Mouse (Mus musculus) gastrocnemius, postnatal 4 days (tissue): ENCODE data around the gene Ccdc85a. TPM values are rescaled to one million over a fixed set of nuclear protein-coding genes. Genes with fewer than 3 reads are reported as not detected.

Source experiments
- DNase-seq, 2 experiments: peaks; one replicate each; pipeline ENCODE4 v3.0.0; 2021 to 2022; ENCODE audit warnings: low spot score in 2 of 2, mixed read lengths in 2 of 2
- long read RNA-seq, 2 experiments: library from polyadenylated mRNA; stranded (forward); transcript quantifications; one replicate each; pipeline ENCODE4 v2.0.0; 2021
- total RNA-seq, 2 experiments: library from RNA; stranded (reverse); gene quantifications; 2 replicates each; pipeline ENCODE4 v1.2.3; 2021

Ccdc85a gene
- total RNA-seq, result 1 to 10 TPM; 5.8 to 6.2 TPM
- long read RNA-seq, experiment 1, full-length matches to known transcripts, result 5 of 9 reads
- long read RNA-seq, experiment 1, partial matches to known transcripts, result 1 of 9 reads
- long read RNA-seq, experiment 1, other reads (novel, unspliced or antisense), result 3 of 9 reads
- long read RNA-seq, experiment 2, full-length matches to known transcripts, result 6 of 9 reads
- long read RNA-seq, experiment 2, partial matches to known transcripts, result 0 of 9 reads
- long read RNA-seq, experiment 2, other reads (novel, unspliced or antisense), result 3 of 9 reads

DNA sequence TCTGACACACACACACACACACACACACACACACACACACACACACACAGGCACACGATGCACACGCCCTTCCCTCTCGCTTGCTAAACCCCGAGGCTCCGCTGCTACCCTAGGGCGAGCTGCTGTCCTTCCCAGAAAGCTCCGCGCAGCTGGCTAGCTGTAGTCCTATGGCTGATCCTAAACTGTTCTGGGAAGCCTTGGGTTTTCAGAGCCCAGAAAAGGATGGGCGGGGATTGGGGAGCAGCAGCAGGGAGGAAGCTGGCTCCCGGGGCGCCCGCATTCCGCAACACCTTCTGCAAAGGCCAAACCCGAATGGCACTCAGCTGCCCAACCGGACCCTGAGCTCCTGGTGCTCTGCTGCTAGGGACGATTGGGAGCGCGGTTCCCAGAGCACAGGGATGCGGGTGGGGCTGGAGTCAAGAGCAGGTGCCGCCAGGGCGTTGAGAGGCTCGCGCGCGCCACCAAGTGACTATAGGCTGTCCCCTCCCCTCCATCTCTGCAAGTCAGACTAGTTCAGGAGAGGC is at the start of gene Ccdc85a:
Ccdc85a (minus strand) TSS at position 414 of the 524 bp plus-strand sequence.
- DNase-seq, result peak; percentile 56 to 72

GRCm38 (mm10) chr11:28633571-28634125 is 49.5 kb upstream of the Ccdc85a start:
- DNase-seq, result no peak

DNA sequence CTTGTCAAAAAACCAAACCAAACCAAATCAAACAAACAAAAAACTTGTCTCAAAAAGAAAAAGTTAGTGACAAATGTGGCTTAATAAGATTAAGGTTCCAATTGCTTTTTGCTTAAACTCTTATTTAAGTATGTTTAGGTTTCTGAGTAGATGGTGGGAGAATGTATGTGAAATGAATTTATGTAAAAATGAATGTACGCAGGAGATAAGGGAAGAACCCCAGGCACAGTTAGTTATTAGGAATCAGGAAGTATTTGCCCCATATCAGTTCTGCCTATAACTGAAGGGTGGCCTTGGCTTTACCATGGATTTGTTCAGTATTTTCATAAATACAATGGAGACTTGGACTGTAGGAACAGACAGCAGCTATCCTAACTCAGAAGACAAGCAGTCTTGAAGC is 49.0 kb upstream of the Ccdc85a start:
- no peak for DNase-seq

DNA sequence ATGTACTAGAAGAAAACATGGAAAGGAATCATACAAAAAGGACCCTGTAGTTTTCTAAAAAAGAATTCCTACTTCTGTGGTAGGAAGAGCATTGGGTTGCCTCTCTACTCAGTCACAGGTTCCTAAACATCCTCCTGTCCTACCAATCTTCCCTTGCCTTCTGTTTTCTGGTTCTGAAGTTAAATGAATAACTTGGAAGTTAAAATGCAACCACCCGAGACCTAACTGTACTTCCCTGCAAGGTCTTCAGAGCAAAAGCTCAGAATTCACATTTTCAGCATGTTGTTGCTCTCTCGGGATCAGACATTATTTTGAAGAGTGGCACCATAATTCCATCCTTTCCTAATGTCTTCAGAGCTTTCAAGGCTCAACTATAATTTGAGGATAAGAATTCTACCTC is 46.6 kb upstream of the Ccdc85a start:
- no peak for DNase-seq

GRCm38 (mm10) chr11:28610781-28611491 is 26.8 kb upstream of the Ccdc85a start:
- no peak for DNase-seq

- DNase-seq, result peak; percentile 9 to 17
Observed at GRCm38 (mm10) chr11:28583138-28583910, 800 bp downstream of the Ccdc85a start.

DNA sequence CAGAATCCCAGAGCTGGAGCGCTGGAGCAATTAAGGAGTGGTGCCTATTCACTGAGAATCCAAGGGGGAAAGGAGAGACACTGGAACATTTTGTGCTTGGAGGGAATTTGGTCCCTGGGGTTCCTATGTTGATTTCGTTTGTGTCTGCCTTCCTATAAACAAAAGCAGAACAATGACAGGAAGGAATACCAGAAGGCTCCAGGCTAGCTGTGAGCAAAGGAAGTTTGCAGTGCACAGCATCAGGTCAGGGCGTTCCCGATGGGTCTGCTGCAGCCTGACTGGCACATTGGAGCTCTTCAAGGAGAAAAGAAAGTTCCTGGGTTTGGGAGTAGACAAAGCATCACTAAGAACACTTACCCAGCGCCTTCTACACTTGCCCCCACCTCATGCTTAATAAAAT is 1.9 kb downstream of the Ccdc85a start:
- no peak for DNase-seq

DNA sequence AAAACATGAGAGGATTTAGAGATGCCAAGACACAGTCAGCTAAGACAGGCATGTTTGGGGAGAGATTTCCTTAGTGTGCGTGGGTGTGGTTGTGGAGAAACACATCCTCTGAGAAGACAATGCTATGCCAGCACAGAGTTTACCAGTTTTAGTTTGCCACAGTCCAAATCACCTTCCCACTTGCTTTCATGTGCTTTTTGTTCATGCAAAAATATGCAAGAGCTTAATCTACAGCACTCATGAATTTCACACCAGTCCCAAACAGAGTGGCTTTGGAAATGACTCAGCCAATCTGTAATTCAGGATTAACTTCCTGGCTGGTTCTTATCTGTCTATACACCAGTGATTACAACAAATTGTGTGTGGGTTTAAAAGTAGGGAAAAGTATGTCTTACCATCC is 11.7 kb downstream of the Ccdc85a start:
- no peak for DNase-seq

GRCm38 (mm10) chr11:28556420-28556819 is 27.7 kb downstream of the Ccdc85a start:
- no peak for DNase-seq

DNA sequence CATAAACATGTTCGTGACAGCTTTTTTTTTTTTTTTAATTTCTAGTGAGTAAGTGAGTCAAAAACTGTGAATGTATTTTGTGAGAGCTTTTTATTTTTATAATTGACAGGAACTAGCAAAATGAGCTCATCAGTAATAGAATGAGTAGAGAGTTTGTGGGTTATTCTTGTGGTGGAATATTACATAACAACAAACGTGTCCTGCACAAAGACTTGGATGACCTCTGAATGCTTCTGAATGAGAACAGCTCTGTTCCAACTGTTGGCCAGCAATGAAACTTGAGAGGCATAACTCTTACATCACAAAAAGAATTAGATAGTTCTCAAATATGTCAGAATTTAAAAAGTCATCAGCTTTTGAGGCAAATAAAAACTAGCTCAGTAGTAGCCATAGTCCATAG is 40.7 kb downstream of the Ccdc85a start:
- DNase-seq, result no peak

DNA sequence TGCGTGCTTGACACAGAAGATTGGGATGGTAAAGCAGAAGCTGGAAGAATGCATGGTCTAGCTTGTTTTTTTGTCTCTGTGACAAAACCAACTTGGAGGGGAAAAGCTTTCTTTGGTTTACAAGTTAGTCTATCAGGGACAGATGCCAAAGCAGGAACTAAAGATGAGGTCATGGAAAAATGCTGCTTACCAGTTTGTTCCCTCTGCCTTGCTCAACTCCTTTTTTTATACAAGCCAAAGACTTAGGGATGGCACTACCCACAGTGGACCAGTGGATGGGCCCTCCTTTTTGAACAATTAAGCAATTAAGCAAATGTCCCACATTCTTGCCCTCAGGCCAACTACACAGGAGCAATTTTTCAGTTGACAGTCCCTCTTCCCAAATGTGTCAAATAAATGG is 42.8 kb downstream of the Ccdc85a start:
- no peak for DNase-seq

- DNase-seq, result no peak
Observed at GRCm38 (mm10) chr11:28533286-28533685, 50.8 kb downstream of the Ccdc85a start.

DNA sequence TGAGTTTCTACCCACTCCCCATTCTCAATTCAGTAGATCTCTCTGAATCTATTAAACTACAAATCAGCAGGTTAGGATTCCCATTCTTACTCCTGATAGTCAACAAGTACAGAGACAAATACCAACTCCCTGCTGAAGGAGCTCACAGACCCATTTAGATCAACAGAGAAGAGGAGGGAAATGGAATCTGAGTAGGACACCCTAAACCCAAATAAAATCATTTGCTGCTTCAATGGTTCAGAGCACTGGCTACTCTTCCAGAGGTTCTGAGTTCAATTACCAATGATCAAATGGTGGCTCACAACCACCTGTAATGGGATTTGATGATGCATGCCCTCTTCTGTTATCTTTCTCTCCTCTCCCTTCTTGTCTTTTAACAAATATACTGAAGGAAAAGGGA is 82.9 kb downstream of the Ccdc85a start:
- no peak for DNase-seq

DNA sequence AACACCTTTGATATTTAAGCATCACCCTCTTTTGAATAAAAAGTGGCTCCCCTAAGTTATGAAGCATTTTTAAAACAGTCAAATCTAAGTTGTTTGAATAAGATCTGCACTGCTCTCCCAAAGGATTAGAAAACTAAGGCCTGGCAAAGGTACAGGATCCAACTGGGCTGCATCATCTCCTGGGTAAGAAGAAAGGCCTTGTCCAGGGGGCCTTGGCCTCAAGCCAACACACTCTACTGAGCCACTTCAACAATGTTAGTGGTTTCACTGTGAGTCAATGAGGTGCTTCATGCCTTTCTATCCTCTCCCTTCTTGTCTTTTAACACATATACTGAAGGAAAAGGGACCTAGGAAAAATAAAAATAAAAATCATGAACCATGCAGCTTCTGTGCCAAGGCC is 87.1 kb downstream of the Ccdc85a start:
- no peak for DNase-seq

DNA sequence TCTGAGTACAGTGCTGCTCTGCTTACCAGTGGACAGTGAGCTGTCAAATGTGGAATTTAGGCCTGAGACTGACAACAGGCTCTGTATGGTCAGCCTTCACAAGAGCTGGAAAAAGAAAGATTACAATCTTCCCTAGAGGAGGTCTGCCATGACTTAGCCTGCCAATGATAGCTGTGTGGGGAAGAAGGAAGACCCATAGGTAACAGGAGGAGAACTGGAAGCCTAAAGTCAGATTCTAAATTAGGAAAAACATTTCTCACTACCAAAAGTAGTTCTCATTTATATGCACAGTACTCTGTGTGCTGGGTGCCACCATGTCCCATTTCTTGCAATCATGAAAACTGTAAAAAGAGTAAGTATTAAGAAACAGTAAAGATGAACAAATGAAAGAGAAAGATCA is 90.8 kb downstream of the Ccdc85a start:
- DNase-seq, result no peak

DNA sequence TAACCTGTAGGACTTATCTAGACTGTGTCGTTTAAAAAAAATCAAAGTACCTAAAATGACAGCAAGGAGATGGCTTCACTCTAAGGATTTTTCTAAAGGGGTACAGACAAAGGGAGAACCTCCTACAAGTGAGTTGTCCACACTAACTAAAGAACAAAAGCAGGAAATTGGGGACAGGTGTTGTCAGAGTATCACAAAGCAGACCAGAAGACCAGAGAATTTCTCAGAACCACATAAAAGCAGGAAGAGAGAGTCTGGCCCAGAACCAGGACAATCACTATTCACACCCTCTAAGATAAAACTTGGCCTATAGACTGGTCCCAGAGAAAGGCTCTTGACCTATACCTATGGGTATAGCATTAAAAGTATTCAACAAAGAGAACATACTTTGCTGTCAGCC is 92.8 kb downstream of the Ccdc85a start:
- no peak for DNase-seq

GRCm38 (mm10) chr11:28484083-28484729 is 99.9 kb downstream of the Ccdc85a start:
- DNase-seq, result no peak

GRCm38 (mm10) chr11:28477088-28477487 is 107.0 kb downstream of the Ccdc85a start:
- DNase-seq, result no peak

GRCm38 (mm10) chr11:28465726-28466125 is 118.4 kb downstream of the Ccdc85a start:
- no peak for DNase-seq

DNA sequence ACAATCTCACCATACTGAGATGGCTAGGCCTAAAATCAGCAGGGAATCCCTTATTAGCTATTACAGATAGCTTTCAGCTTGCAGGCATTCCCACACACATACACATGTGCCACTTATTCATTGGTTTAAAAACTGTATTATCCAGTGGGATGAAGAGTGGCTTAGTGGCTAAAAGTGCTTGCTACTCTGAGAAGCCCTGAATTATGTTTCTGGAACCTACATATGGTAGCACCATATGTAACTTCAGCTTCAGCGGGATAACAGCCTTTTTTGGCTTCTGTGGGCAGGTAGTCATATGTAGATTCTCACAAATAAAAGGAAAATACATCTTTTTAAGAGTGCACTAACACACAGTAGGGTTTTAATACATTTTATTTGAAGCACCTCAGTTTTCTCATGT is 119.2 kb downstream of the Ccdc85a start:
- DNase-seq, result no peak

GRCm38 (mm10) chr11:28459165-28459564 is 125.0 kb downstream of the Ccdc85a start:
- DNase-seq, result no peak
